Mouse (Mus musculus): ENCODE data around the gene Eml4. TPM values are rescaled to one million over a fixed set of nuclear protein-coding genes. Genes with fewer than 3 reads are reported as not detected.

Gene Eml4
- polyA plus RNA-seq, 1 experiment from 2014 or later = 13.4 TPM

DNA sequence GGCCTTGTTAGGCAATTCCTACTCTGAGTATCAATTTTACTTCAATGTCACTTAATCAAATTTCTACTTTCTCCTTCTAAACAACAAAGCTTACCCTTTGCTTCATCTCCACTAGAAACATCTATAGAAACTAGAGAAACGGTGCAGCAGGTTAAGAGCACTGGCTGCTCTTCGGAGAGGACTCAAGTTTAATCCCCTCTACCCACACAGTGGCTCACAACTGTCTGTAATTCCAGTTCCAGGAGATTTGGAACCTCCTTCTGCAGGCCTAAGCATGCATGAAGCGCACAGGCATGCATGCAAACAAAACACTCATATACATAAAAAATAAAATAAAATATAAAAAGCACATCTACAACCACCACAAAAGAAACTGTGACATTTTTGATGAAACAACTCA lies 161.4 kb downstream of the Eml4 start:
- H3K36me3 ChIP-seq (ENCODE audit: insufficient read depth, low read length) = no peaks in the 10 kb centered on the region
- H3K27me3 ChIP-seq (replicated peaks; ENCODE audit: insufficient read depth, low read length) = no peaks in the 10 kb centered on the region
- H3K4me1 ChIP-seq (ENCODE audit: insufficient read depth, low read depth, low read length) = peaks cover 9% of the 10 kb centered on the region
- no peak overlapping the region for H3K4me2 ChIP-seq (replicated peaks; ENCODE audit: low read depth, low read length)
- ATAC-seq (no peak), DNase-seq (ENCODE audit: low spot score) (no peak)
- H3K4me3 ChIP-seq (ENCODE audit: low read depth, low read length) = no peak overlapping the region
- whole genome bisulfite sequencing = 85% methylated on average over 3 of the region's 3 CpGs
- no peaks in the 10 kb centered on the region for H3K9me3 ChIP-seq (ENCODE audit: low read length)
- TF ChIP-seq EP300 (IDR thresholded peaks at IDR 0.05) = no peak
- TF ChIP-seq CTCF (IDR thresholded peaks at IDR 0.05) = no peak
- H3K27ac ChIP-seq (ENCODE audit: low read length) = no peak overlapping the region
- H3K9ac ChIP-seq (replicated peaks; ENCODE audit: low read depth) = no peak overlapping the region

DNA sequence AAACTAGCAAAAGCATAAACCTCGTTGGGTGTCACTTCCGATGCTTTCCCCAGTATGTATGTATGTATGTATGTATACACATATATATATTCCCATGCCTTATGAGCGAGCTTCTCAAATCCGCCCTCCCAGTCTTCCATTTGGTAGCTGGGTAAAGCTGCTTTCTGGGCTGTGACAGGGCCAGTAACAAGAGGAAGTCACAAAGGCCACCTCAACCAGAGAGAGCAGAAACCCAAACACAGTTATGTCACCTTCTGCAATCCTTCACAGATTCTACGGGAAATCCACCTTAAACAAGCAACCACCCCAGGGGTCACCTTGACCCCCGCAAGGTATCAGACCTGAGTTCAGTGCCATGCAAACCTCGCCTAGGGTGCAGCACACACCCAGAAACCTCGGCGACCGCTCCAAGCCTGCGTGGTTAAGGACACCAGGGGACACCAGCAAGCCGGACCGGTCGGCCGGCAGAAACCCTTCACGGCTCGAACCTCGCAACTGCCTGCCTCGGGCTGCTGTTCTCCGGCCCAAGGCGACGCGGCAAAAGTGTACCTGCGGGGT lies 163.0 kb downstream of the Eml4 start:
- TF ChIP-seq EP300 (IDR thresholded peaks at IDR 0.05) = no peak
- peak; percentile 44 for TF ChIP-seq CTCF (IDR thresholded peaks at IDR 0.05)
- peak; percentile 62 for ATAC-seq
- H3K27me3 ChIP-seq (replicated peaks; ENCODE audit: insufficient read depth, low read length) = no peaks in the 10 kb centered on the region
- H3K9me3 ChIP-seq (ENCODE audit: low read length) = no peaks in the 10 kb centered on the region
- H3K4me2 ChIP-seq (replicated peaks; ENCODE audit: low read depth, low read length) = peak overlapping the region; percentile 70
- peak overlapping the region; percentile 43 for H3K27ac ChIP-seq (ENCODE audit: low read length)
- H3K9ac ChIP-seq (replicated peaks; ENCODE audit: low read depth) = peak overlapping the region; percentile 90
- WGBS = under 1% methylated on average over 24 of the region's 24 CpGs
- H3K36me3 ChIP-seq (ENCODE audit: insufficient read depth, low read length) = no peaks in the 10 kb centered on the region
- DNase-seq (ENCODE audit: low spot score) = no peak
- peaks cover 9% of the 10 kb centered on the region for H3K4me1 ChIP-seq (ENCODE audit: insufficient read depth, low read depth, low read length)
- peak overlapping the region; percentile 85 for H3K4me3 ChIP-seq (ENCODE audit: low read depth, low read length)

DNA sequence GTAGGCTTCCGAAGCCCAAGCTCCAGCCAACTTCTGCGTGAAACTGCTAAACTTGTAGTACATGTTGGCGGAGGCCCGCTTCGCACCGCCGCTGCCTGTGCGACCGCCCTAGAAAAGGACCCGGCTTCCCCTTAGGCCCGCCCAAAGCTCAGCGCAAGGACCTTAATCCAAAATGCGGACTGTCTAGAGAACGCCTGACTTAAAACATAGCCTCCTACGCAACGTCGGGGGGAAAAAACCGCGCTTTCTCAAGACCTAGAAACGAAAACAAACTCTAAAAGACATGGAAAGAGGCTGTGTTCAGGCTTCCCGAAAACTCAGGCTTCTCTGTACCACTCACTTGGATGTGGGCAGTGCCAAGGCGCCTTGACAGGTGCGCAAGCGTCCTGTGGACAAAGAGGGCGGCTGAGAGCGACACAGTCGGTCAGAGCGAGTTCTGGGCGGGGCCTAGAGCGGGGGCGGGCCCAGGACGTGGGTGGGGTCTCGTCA lies 163.5 kb downstream of the Eml4 start:
- 1% methylated on average over 33 of the region's 33 CpGs for WGBS
- H3K4me1 ChIP-seq (ENCODE audit: insufficient read depth, low read depth, low read length) = peaks cover 9% of the 10 kb centered on the region
- TF ChIP-seq CTCF (IDR thresholded peaks at IDR 0.05) (peak; percentile 39), EP300 (IDR thresholded peaks at IDR 0.05) (peak; percentile 87)

DNA sequence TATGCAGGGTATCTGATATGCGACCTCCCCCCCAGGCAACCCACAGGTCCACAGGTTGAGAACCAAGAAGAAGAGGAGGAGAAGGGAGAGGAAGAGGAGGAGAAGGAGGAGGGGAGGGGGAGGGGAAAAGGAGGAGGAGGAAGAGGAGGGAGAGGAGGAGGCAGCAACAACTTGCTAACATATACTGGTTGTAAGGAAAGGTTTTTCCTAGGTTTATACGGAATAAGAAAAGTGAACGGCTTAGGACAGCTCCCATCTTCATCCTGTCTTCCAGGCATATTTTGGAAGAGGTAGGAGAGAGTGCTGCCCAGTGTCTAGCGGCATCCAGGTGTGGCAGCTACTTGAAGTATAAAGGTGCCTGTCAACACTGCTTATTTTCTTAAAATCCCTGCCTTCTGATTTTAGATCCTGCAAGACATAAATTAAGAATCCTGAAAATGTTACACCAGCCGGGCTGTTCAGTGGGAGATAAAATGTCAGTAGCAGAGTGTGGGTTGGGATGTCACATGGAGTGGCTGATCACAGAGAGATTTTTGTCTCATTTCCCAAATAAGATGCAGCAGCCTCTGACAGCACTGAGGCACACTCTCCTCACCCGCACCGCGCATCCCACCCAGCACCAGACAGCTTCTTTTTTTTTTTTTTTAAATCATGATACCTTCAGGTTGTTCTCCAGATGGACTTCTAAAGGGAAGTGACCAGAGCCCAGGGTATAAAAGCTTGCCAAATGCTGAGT lies 166.7 kb downstream of the Eml4 start, which contains the start of gene Cox7a2l:
Gene Cox7a2l, minus strand, starts transcription at position 51 of the 736 bp plus-strand sequence.
- Histone ChIP-seq H3K4me2 (replicated peaks; ENCODE audit: low read depth, low read length) (no peak within 1 kb of the TSS), H3K9me3 (ENCODE audit: low read length) (no peaks in the 10 kb centered on the region), H3K36me3 (ENCODE audit: insufficient read depth, low read length) (no peaks in the 10 kb centered on the region), H3K4me3 (ENCODE audit: low read depth, low read length) (no peak within 1 kb of the TSS), H3K9ac (replicated peaks; ENCODE audit: low read depth) (no peak within 1 kb of the TSS), H3K27me3 (replicated peaks; ENCODE audit: insufficient read depth, low read length) (no peaks in the 10 kb centered on the region), H3K27ac (ENCODE audit: low read length) (no peak within 1 kb of the TSS), H3K4me1 (ENCODE audit: insufficient read depth, low read depth, low read length) (peaks cover 9% of the 10 kb centered on the region)
- 89% methylated on average over 8 of the region's 8 CpGs for WGBS
- TF ChIP-seq EP300 (IDR thresholded peaks at IDR 0.05) (no peak), CTCF (IDR thresholded peaks at IDR 0.05) (no peak)
- ATAC-seq (no peak), DNase-seq (ENCODE audit: low spot score) (no peak)

More for the DNA sequence above, 163.5 kb downstream of the Eml4 start:
- no peaks in the 10 kb centered on the region for H3K36me3 ChIP-seq (ENCODE audit: insufficient read depth, low read length)
- H3K27me3 ChIP-seq (replicated peaks; ENCODE audit: insufficient read depth, low read length) = no peaks in the 10 kb centered on the region
- peak overlapping the region; percentile 90 for H3K9ac ChIP-seq (replicated peaks; ENCODE audit: low read depth)
- H3K4me2 ChIP-seq (replicated peaks; ENCODE audit: low read depth, low read length) = peak overlapping the region; percentile 70
- H3K9me3 ChIP-seq (ENCODE audit: low read length) = no peaks in the 10 kb centered on the region
- ATAC-seq = peak; percentile 99
- peak overlapping the region; percentile 43 for H3K27ac ChIP-seq (ENCODE audit: low read length)
- peak; percentile 97 for DNase-seq (ENCODE audit: low spot score)
- H3K4me3 ChIP-seq (ENCODE audit: low read depth, low read length) = peak overlapping the region; percentile 85

DNA sequence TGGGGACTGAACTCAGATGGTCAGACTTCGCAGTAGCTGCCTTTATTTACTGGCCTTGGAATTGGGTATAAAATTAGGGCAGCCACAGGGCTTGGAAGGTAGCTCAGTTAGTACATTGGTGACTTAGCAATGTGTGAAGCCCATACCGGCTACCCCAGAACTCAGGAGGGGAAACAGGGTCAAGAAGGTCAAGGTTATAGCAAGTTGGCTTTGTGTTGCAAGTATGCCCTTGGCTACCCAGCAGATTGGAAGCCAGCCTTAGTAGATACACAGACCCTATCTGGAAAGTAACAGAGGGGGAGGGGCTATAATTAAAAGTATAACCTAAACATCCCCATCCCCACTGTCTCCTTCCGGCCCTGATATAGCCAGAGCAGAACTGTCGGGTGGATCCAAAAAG lies 171.2 kb downstream of the Eml4 start:
- Histone ChIP-seq H3K4me3 (ENCODE audit: low read depth, low read length) (no peak overlapping the region), H3K27ac (ENCODE audit: low read length) (no peak overlapping the region), H3K4me2 (replicated peaks; ENCODE audit: low read depth, low read length) (no peak overlapping the region), H3K4me1 (ENCODE audit: insufficient read depth, low read depth, low read length) (peaks cover 5% of the 10 kb centered on the region; the same call in 1 of the 2 replicates), H3K36me3 (ENCODE audit: insufficient read depth, low read length) (no peaks in the 10 kb centered on the region), H3K9ac (replicated peaks; ENCODE audit: low read depth) (no peak overlapping the region), H3K27me3 (replicated peaks; ENCODE audit: insufficient read depth, low read length) (no peaks in the 10 kb centered on the region), H3K9me3 (ENCODE audit: low read length) (no peaks in the 10 kb centered on the region)
- TF ChIP-seq EP300 (IDR thresholded peaks at IDR 0.05) (no peak), CTCF (IDR thresholded peaks at IDR 0.05) (no peak)
- 84% methylated on average over 4 of the region's 4 CpGs for WGBS
- DNase-seq (ENCODE audit: low spot score) = no peak
- ATAC-seq = no peak

DNA sequence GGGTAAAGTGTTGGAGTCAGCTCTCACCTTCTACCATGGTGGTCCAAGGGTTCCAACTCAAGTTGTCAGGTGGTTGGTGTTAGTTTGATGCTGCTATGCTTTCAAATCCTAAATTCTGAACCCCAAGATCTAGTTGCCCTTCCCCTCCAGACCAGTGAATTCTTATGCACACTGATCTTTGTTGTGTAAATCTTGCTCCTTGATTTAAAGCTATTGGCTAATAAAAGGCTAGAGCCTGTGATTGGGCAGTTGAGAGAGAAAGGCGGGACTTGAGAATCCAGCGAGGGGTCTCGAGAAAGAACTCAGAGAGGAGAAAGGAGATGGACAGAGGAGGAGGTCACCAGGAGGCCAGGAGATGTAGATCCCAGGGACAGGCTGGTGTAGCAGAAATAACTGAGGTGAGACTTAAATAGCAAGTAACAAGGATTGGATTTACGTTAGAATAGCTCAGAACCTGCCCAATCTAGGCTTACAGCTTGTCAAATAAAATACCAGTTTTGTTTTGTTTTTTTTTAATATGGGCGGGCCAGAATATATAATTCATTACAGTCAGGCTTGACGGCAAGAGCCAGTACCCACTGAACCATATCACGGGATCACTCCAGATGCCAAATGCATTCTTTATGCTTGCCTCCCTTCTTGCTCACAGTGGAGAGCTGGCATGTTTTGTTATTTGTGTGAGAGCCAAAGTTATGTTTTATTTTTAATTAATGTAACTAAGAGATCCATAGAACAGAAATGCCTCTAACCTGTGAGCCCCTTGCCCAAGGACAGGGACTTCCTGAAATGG lies 172.1 kb downstream of the Eml4 start:
- Histone ChIP-seq H3K27ac (ENCODE audit: low read length) (no peak overlapping the region), H3K36me3 (ENCODE audit: insufficient read depth, low read length) (no peaks in the 10 kb centered on the region), H3K4me1 (ENCODE audit: insufficient read depth, low read depth, low read length) (peaks cover 12% of the 10 kb centered on the region; the same call in 1 of the 2 replicates), H3K4me3 (ENCODE audit: low read depth, low read length) (no peak overlapping the region), H3K9ac (replicated peaks; ENCODE audit: low read depth) (no peak overlapping the region), H3K4me2 (replicated peaks; ENCODE audit: low read depth, low read length) (no peak overlapping the region), H3K9me3 (ENCODE audit: low read length) (no peaks in the 10 kb centered on the region), H3K27me3 (replicated peaks; ENCODE audit: insufficient read depth, low read length) (no peaks in the 10 kb centered on the region)
- DNase-seq (ENCODE audit: low spot score) (no peak), ATAC-seq (no peak)
- TF ChIP-seq CTCF (IDR thresholded peaks at IDR 0.05) = no peak
- no peak for TF ChIP-seq EP300 (IDR thresholded peaks at IDR 0.05)
- 70% methylated on average over 7 of the region's 7 CpGs for WGBS

Data from lung, postnatal 0 days (tissue).